Mouse (Mus musculus) MEL (cell line): Measurements from ENCODE around the gene Gpatch2. TPM values are rescaled to one million over a fixed set of nuclear protein-coding genes. Genes with fewer than 3 reads are reported as not detected.

Source experiments
- DNase-seq: peaks from one replicate; pipeline ENCODE4 v3.0.0; 2011; ENCODE audit warnings: low read depth, low spot score
- H3K27ac ChIP-seq: 2 replicates; pipeline ENCODE4 v1.5.1; 2012; ENCODE audit warnings: low read depth, mild to moderate bottlenecking, control low read depth, low read length, moderate library complexity; ENCODE audit not compliant: control insufficient read depth
- H3K27me3 ChIP-seq, 2 experiments: fragments of 150-350 bp in 1 of 2; sonication (generic) in 1 of 2; 2 replicates each; pipeline ENCODE4 v1.6.1; 2012; ENCODE audit warnings: low read length in 2 of 2, mild to moderate bottlenecking in 2 of 2, improper control_type of control experiment in 1 of 2, moderate library complexity in 1 of 2; ENCODE audit not compliant: insufficient read depth in 2 of 2, control insufficient read depth in 1 of 2
- H3K36me3 ChIP-seq, 2 experiments: 2 replicates each; pipeline ENCODE4 v1.6.1; 2012 to 2014; ENCODE audit warnings: low read length in 2 of 2, improper control_type of control experiment in 1 of 2, inconsistent platforms in 1 of 2, mild to moderate bottlenecking in 1 of 2; ENCODE audit not compliant: insufficient read depth in 2 of 2, control insufficient read depth in 1 of 2
- H3K4me1 ChIP-seq, 2 experiments: fragments of 150-350 bp in 1 of 2; sonication (generic) in 1 of 2; 2 replicates each; pipeline ENCODE4 v1.6.1; 2012; ENCODE audit warnings: low read length in 2 of 2, improper control_type of control experiment in 1 of 2, mild to moderate bottlenecking in 1 of 2; ENCODE audit not compliant: insufficient read depth in 2 of 2, control insufficient read depth in 1 of 2
- H3K4me3 ChIP-seq, 2 experiments: fragments of 150-350 bp in 1 of 2; sonication (generic) in 1 of 2; 2 replicates each; pipeline ENCODE4 v1.5.1; 2012; ENCODE audit warnings: low read depth in 2 of 2, low read length in 2 of 2, mild to moderate bottlenecking in 2 of 2, moderate library complexity in 2 of 2, control low read depth in 1 of 2, improper control_type of control experiment in 1 of 2; ENCODE audit not compliant: control insufficient read depth in 1 of 2, insufficient read depth in 1 of 2
- H3K79me2 ChIP-seq: 2 replicates; pipeline ENCODE4 v1.6.1; 2012; ENCODE audit warnings: mild to moderate bottlenecking, low read length, moderate library complexity; ENCODE audit not compliant: control insufficient read depth, poor library complexity, insufficient read depth
- H3K9ac ChIP-seq: 2 replicates; pipeline ENCODE4 v1.6.1; 2012; ENCODE audit warnings: low read depth, mild to moderate bottlenecking, control low read depth, low read length, moderate library complexity; ENCODE audit not compliant: control insufficient read depth, poor library complexity, severe bottlenecking
- H3K9me3 ChIP-seq: fragments of 150-350 bp; sonication (generic); replicated peaks from 2 replicates; pipeline ENCODE4 v1.6.1; 2012; ENCODE audit warnings: mild to moderate bottlenecking, low read length, improper control_type of control experiment, moderate library complexity; ENCODE audit not compliant: insufficient read depth
- BHLHE40 ChIP-seq: IDR thresholded peaks from 2 replicates; pipeline ENCODE4 v1.6.1; 2012; ENCODE audit warnings: low read depth, mild to moderate bottlenecking, inconsistent platforms, low read length, improper control_type of control experiment, borderline replicate concordance
- CHD1 ChIP-seq: IDR thresholded peaks from 2 replicates; pipeline ENCODE4 v1.6.1; 2012; ENCODE audit warnings: low read depth, mild to moderate bottlenecking, inconsistent platforms, low read length, improper control_type of control experiment
- CHD2 ChIP-seq: IDR thresholded peaks from 2 replicates; pipeline ENCODE4 v1.6.1; 2011; ENCODE audit warnings: low read length, improper control_type of control experiment
- CTCF ChIP-seq, 3 experiments: IDR thresholded peaks in 2 of 3; conservative IDR thresholded peaks in 1 of 3; 2 replicates each; pipeline ENCODE4 v1.5.1; 2011 to 2012; ENCODE audit warnings: low read length in 3 of 3, low read depth in 2 of 3, mild to moderate bottlenecking in 2 of 3, improper control_type of control experiment in 1 of 3, inconsistent platforms in 1 of 3, mixed read lengths in 1 of 3, moderate library complexity in 1 of 3; ENCODE audit not compliant: control insufficient read depth in 1 of 3, insufficient read depth in 1 of 3, poor library complexity in 1 of 3, severe bottlenecking in 1 of 3
- E2F4 ChIP-seq: IDR thresholded peaks from 2 replicates; pipeline ENCODE4 v1.6.1; 2011; ENCODE audit warnings: low read depth, low read length, improper control_type of control experiment, borderline replicate concordance
- ETS1 ChIP-seq: IDR thresholded peaks from 2 replicates; pipeline ENCODE4 v1.6.1; 2012; ENCODE audit warnings: low read depth, mild to moderate bottlenecking, inconsistent platforms, low read length, improper control_type of control experiment, moderate library complexity
- GABPA ChIP-seq: IDR thresholded peaks from 2 replicates; pipeline ENCODE4 v1.6.1; 2012; ENCODE audit warnings: low read depth, mild to moderate bottlenecking, inconsistent platforms, low read length, improper control_type of control experiment, moderate library complexity
- HCFC1 ChIP-seq: IDR thresholded peaks from 2 replicates; pipeline ENCODE4 v1.6.1; 2012; ENCODE audit warnings: low read depth, mild to moderate bottlenecking, inconsistent platforms, low read length, improper control_type of control experiment, moderate library complexity
- MAX ChIP-seq: IDR thresholded peaks from 2 replicates; pipeline ENCODE4 v1.6.1; 2011; ENCODE audit warnings: low read length, improper control_type of control experiment
- MEF2A ChIP-seq: IDR thresholded peaks from 2 replicates; pipeline ENCODE4 v1.6.1; 2014; ENCODE audit warnings: low read depth, mild to moderate bottlenecking, inconsistent platforms, low read length, improper control_type of control experiment; ENCODE audit not compliant: poor library complexity, insufficient replicate concordance, severe bottlenecking; ENCODE audit errors: extremely low read depth
- MXI1 ChIP-seq: IDR thresholded peaks from 2 replicates; pipeline ENCODE4 v1.6.1; 2011; ENCODE audit warnings: mild to moderate bottlenecking, low read depth, low read length, improper control_type of control experiment
- MYB ChIP-seq: IDR thresholded peaks from 2 replicates; pipeline ENCODE4 v1.6.1; 2011; ENCODE audit warnings: mild to moderate bottlenecking, low read depth, low read length, improper control_type of control experiment
- NELFE ChIP-seq: IDR thresholded peaks from 2 replicates; pipeline ENCODE4 v1.6.1; 2011; ENCODE audit warnings: low read depth, low read length, improper control_type of control experiment
- NRF1 ChIP-seq: IDR thresholded peaks from 2 replicates; pipeline ENCODE4 v1.6.1; 2014; ENCODE audit warnings: low read depth, mild to moderate bottlenecking, inconsistent platforms, low read length, improper control_type of control experiment, moderate library complexity; ENCODE audit not compliant: poor library complexity, insufficient read depth, severe bottlenecking
- POLR2AphosphoS5 ChIP-seq: IDR thresholded peaks from 2 replicates; pipeline ENCODE4 v1.6.1; 2012; ENCODE audit warnings: low read depth, borderline replicate concordance, mild to moderate bottlenecking, inconsistent platforms, low read length, moderate library complexity, mixed read lengths
- RCOR1 ChIP-seq: IDR thresholded peaks from 2 replicates; pipeline ENCODE4 v1.6.1; 2012; ENCODE audit warnings: low read depth, mild to moderate bottlenecking, inconsistent platforms, low read length, improper control_type of control experiment
- SMC3 ChIP-seq: IDR thresholded peaks from 2 replicates; pipeline ENCODE4 v1.6.1; 2011; ENCODE audit warnings: low read depth, low read length, improper control_type of control experiment
- TAL1 ChIP-seq: IDR thresholded peaks from 2 replicates; pipeline ENCODE4 v1.6.1; 2012; ENCODE audit warnings: mild to moderate bottlenecking, inconsistent platforms, low read length, moderate library complexity, mixed read lengths
- TCF12 ChIP-seq: IDR thresholded peaks from 2 replicates; pipeline ENCODE4 v1.6.1; 2014; ENCODE audit warnings: low read depth, mild to moderate bottlenecking, inconsistent platforms, low read length, improper control_type of control experiment, moderate library complexity
- USF1 ChIP-seq: IDR thresholded peaks from 2 replicates; pipeline ENCODE4 v1.6.1; 2014; ENCODE audit warnings: low read depth, mild to moderate bottlenecking, inconsistent platforms, low read length, improper control_type of control experiment, moderate library complexity
- USF2 ChIP-seq, 2 experiments: IDR thresholded peaks; 2 replicates each; pipeline ENCODE4 v1.6.1; 2011 to 2012; ENCODE audit warnings: improper control_type of control experiment in 2 of 2, low read length in 2 of 2, borderline replicate concordance in 1 of 2, inconsistent platforms in 1 of 2, low read depth in 1 of 2, mild to moderate bottlenecking in 1 of 2; ENCODE audit not compliant: insufficient read depth in 1 of 2
- ZC3H11A ChIP-seq: IDR thresholded peaks from 2 replicates; pipeline ENCODE4 v1.6.1; 2012; ENCODE audit warnings: low read depth, mild to moderate bottlenecking, inconsistent platforms, low read length, improper control_type of control experiment
- ZKSCAN1 ChIP-seq: IDR thresholded peaks from 2 replicates; pipeline ENCODE4 v1.6.1; 2012; ENCODE audit warnings: low read depth, mild to moderate bottlenecking, inconsistent platforms, low read length, improper control_type of control experiment, moderate library complexity
- ZMIZ1 ChIP-seq: IDR thresholded peaks from 2 replicates; pipeline ENCODE4 v1.6.1; 2012; ENCODE audit warnings: low read depth, mild to moderate bottlenecking, inconsistent platforms, low read length, improper control_type of control experiment, moderate library complexity
- polyA plus RNA-seq, 2 experiments: library from polyadenylated mRNA; stranded (reverse) in 1 of 2; unstranded in 1 of 2; fragments of >175 nt in 1 of 2; fragments of >200 nt in 1 of 2; gene quantifications; 2 replicates each; pipeline versions ENCODE4 v1.2.1 to v1.2.4; 2012; ENCODE audit warnings: low replicate concordance in 2 of 2, low read depth in 1 of 2; ENCODE audit not compliant: insufficient read length in 2 of 2, insufficient read depth in 1 of 2, missing spikeins in 1 of 2
- total RNA-seq: library from RNA; depleted of rRNA; stranded (reverse); fragments of 300-350 nt; gene quantifications from 2 replicates; pipeline ENCODE4 v1.2.3, GENCODE M21; 2012

Gpatch2 gene
- total and polyA plus RNA-seq, 3 experiments, result 14.5 to 15.3 TPM; not detected in 1

- no peak for DNase-seq
- H3K4me1 ChIP-seq, result no peaks in the 10 kb centered on the region
- H3K27ac ChIP-seq, result no peak overlapping the region
- no peaks in the 10 kb centered on the region for H3K9me3 ChIP-seq
- no peaks in the 10 kb centered on the region for H3K27me3 ChIP-seq
- H3K79me2 ChIP-seq, result no peaks in the 10 kb centered on the region
- H3K4me3 ChIP-seq, result no peak overlapping the region
- no peak overlapping the region for H3K9ac ChIP-seq
- H3K36me3 ChIP-seq, result peaks cover 0 to 2% of the 10 kb centered on the region in 2 experiments; a peak in 1 of 4 replicates
- TF ChIP-seq RCOR1, result no peak
- TF ChIP-seq NELFE, result no peak
- TF ChIP-seq USF2 (IDR thresholded peaks at IDR 0.05; ENCODE audit: borderline replicate concordance in 1 of 2, insufficient read depth in 1 of 2, low read depth in 1 of 2, low read length in 2 of 2), result no peak
- TF ChIP-seq POLR2AphosphoS5, result no peak
- no peak for TF ChIP-seq E2F4
- no peak for TF ChIP-seq NRF1
- TF ChIP-seq CTCF (IDR thresholded peaks at IDR 0.05 in 2 of 3, conservative IDR thresholded peaks at IDR 0.05 in 1 of 3; ENCODE audit: control insufficient read depth in 1 of 3, insufficient read depth in 1 of 3, low read depth in 2 of 3, low read length in 3 of 3, poor library complexity in 1 of 3, severe bottlenecking in 1 of 3), result no peak
- no peak for TF ChIP-seq TCF12
- no peak for TF ChIP-seq MAX
- TF ChIP-seq ZMIZ1, result no peak
- no peak for TF ChIP-seq TAL1
- no peak for TF ChIP-seq GABPA
- no peak for TF ChIP-seq BHLHE40
- no peak for TF ChIP-seq MXI1
- TF ChIP-seq ZC3H11A, result no peak
- TF ChIP-seq CHD1, result no peak
- TF ChIP-seq ETS1, result no peak
- TF ChIP-seq ZKSCAN1, result no peak
These were observed 132.9 kb downstream of the Gpatch2 start for GRCm38 (mm10) chr1:187348053-187348820.

DNA sequence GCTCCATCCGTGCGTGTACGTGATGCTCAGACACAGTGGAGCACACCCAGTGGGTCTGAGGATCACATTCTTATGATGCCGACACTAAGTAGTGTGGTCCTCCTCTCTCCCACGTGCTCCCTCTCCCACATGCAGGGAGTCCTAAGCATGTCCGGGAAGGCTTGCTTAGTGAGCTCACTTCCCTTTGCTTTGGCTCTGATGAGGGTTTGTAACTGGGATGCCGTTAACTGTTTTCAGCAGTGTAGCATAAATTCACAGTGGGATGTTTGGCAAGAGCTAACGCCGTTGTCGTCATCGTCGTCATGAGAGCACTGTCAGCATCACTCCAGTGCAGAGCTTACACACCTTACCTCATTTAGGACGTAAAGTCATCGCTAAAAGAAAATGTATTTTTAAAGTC lies 133.6 kb downstream of the Gpatch2 start:
- Histone ChIP-seq H3K27me3 (no peaks in the 10 kb centered on the region), H3K79me2 (no peaks in the 10 kb centered on the region)
- TF ChIP-seq USF1, result no peak
- no peak for TF ChIP-seq ZMIZ1
- TF ChIP-seq CHD1, result no peak
- TF ChIP-seq HCFC1, result no peak
- TF ChIP-seq USF2 (IDR thresholded peaks at IDR 0.05; ENCODE audit: borderline replicate concordance in 1 of 2, insufficient read depth in 1 of 2, low read depth in 1 of 2, low read length in 2 of 2), result no peak
- TF ChIP-seq MYB, result no peak
- no peak for TF ChIP-seq MEF2A
- TF ChIP-seq SMC3, result no peak
- TF ChIP-seq ZKSCAN1, result no peak
- TF ChIP-seq TCF12, result no peak
- no peak for TF ChIP-seq POLR2AphosphoS5
- no peak for TF ChIP-seq MAX
- no peak for TF ChIP-seq NRF1
- no peak for TF ChIP-seq MXI1
- no peak for TF ChIP-seq CHD2
- no peak for TF ChIP-seq GABPA
- TF ChIP-seq, all 39 proteins: peak for 0
- Histone ChIP-seq H3K36me3 (peaks cover 0 to 2% of the 10 kb centered on the region in 2 experiments; a peak in 1 of 4 replicates), H3K4me1 (no peaks in the 10 kb centered on the region), H3K9me3 (no peaks in the 10 kb centered on the region), H3K27ac (no peak overlapping the region), H3K9ac (no peak overlapping the region), H3K4me3 (no peak overlapping the region)
- DNase-seq, result no peak
